Mouse (Mus musculus): ENCODE results near the gene Tbc1d22a. TPM values are rescaled to one million over a fixed set of nuclear protein-coding genes. Genes with fewer than 3 reads are reported as not detected.

Tbc1d22a gene
- polyA plus RNA-seq, 1 experiment from 2014 or later: 11.1 TPM

- Histone ChIP-seq H3K4me1 (ENCODE audit: control insufficient read depth, insufficient read depth, low read length) (no peaks in the 10 kb centered on the region), H3K9me3 (ENCODE audit: control insufficient read depth, low read length) (no peaks in the 10 kb centered on the region), H3K9ac (ENCODE audit: low read depth, low read length) (no peak overlapping the region), H3K36me3 (ENCODE audit: control insufficient read depth, insufficient read depth, low read length) (no peaks in the 10 kb centered on the region), H3K27ac (ENCODE audit: low read depth, low read length) (no peak overlapping the region), H3K4me2 (replicated peaks; ENCODE audit: low read depth, low read length) (no peak overlapping the region), H3K27me3 (ENCODE audit: control insufficient read depth, insufficient read depth, low read length) (no peaks in the 10 kb centered on the region), H3K4me3 (ENCODE audit: low read length) (no peak overlapping the region)
- WGBS: 76% methylated on average over 6 of the region's 6 CpGs
- ATAC-seq (ENCODE audit: low FRiP score, low TSS enrichment): no peak
Measured at GRCm38 (mm10) chr15:86415951-86416350, 201.7 kb downstream of the Tbc1d22a start.

GRCm38 (mm10) chr15:86418436-86418835 lies 204.2 kb downstream of the Tbc1d22a start:
- no peak overlapping the region for H3K4me2 ChIP-seq (replicated peaks; ENCODE audit: low read depth, low read length)
- H3K27me3 ChIP-seq (ENCODE audit: control insufficient read depth, insufficient read depth, low read length): no peaks in the 10 kb centered on the region
- no peaks in the 10 kb centered on the region for H3K36me3 ChIP-seq (ENCODE audit: control insufficient read depth, insufficient read depth, low read length)
- no peak overlapping the region for H3K4me3 ChIP-seq (ENCODE audit: low read length)
- no peaks in the 10 kb centered on the region for H3K9me3 ChIP-seq (ENCODE audit: control insufficient read depth, low read length)
- no peak for ATAC-seq (ENCODE audit: low FRiP score, low TSS enrichment)
- H3K27ac ChIP-seq (ENCODE audit: low read depth, low read length): no peak overlapping the region
- WGBS: 89% methylated on average over 2 of the region's 2 CpGs
- no peak overlapping the region for H3K9ac ChIP-seq (ENCODE audit: low read depth, low read length)
- H3K4me1 ChIP-seq (ENCODE audit: control insufficient read depth, insufficient read depth, low read length): no peaks in the 10 kb centered on the region

- H3K27me3 ChIP-seq (ENCODE audit: control insufficient read depth, insufficient read depth, low read length): no peaks in the 10 kb centered on the region
- H3K36me3 ChIP-seq (ENCODE audit: control insufficient read depth, insufficient read depth, low read length): no peaks in the 10 kb centered on the region
- H3K27ac ChIP-seq (ENCODE audit: low read depth, low read length): no peak overlapping the region
- no peak overlapping the region for H3K4me3 ChIP-seq (ENCODE audit: low read length)
- H3K4me1 ChIP-seq (ENCODE audit: control insufficient read depth, insufficient read depth, low read length): no peaks in the 10 kb centered on the region
- H3K9me3 ChIP-seq (ENCODE audit: control insufficient read depth, low read length): no peaks in the 10 kb centered on the region
- no peak overlapping the region for H3K9ac ChIP-seq (ENCODE audit: low read depth, low read length)
- no peak for ATAC-seq (ENCODE audit: low FRiP score, low TSS enrichment)
- H3K4me2 ChIP-seq (replicated peaks; ENCODE audit: low read depth, low read length): no peak overlapping the region
- WGBS: 60% methylated on average over 6 of the region's 6 CpGs
Measured at GRCm38 (mm10) chr15:86419620-86420019, 205.4 kb downstream of the Tbc1d22a start.

- H3K4me3 ChIP-seq (ENCODE audit: low read length): no peak overlapping the region
- H3K27me3 ChIP-seq (ENCODE audit: control insufficient read depth, insufficient read depth, low read length): no peaks in the 10 kb centered on the region
- no peaks in the 10 kb centered on the region for H3K4me1 ChIP-seq (ENCODE audit: control insufficient read depth, insufficient read depth, low read length)
- 45% methylated on average over 1 of the region's 1 CpGs for WGBS
- no peak for ATAC-seq (ENCODE audit: low FRiP score, low TSS enrichment)
- H3K9ac ChIP-seq (ENCODE audit: low read depth, low read length): no peak overlapping the region
- H3K36me3 ChIP-seq (ENCODE audit: control insufficient read depth, insufficient read depth, low read length): no peaks in the 10 kb centered on the region
- no peak overlapping the region for H3K27ac ChIP-seq (ENCODE audit: low read depth, low read length)
- no peaks in the 10 kb centered on the region for H3K9me3 ChIP-seq (ENCODE audit: control insufficient read depth, low read length)
- H3K4me2 ChIP-seq (replicated peaks; ENCODE audit: low read depth, low read length): no peak overlapping the region
Measured at GRCm38 (mm10) chr15:86422858-86423257, 208.6 kb downstream of the Tbc1d22a start.

- Histone ChIP-seq H3K36me3 (ENCODE audit: control insufficient read depth, insufficient read depth, low read length) (no peaks in the 10 kb centered on the region), H3K4me1 (ENCODE audit: control insufficient read depth, insufficient read depth, low read length) (no peaks in the 10 kb centered on the region), H3K4me2 (replicated peaks; ENCODE audit: low read depth, low read length) (no peak overlapping the region), H3K9me3 (ENCODE audit: control insufficient read depth, low read length) (no peaks in the 10 kb centered on the region), H3K27ac (ENCODE audit: low read depth, low read length) (no peak overlapping the region), H3K9ac (ENCODE audit: low read depth, low read length) (no peak overlapping the region), H3K27me3 (ENCODE audit: control insufficient read depth, insufficient read depth, low read length) (no peaks in the 10 kb centered on the region), H3K4me3 (ENCODE audit: low read length) (no peak overlapping the region)
- ATAC-seq (ENCODE audit: low FRiP score, low TSS enrichment): no peak
- 72% methylated on average over 2 of the region's 2 CpGs for WGBS
Measured at GRCm38 (mm10) chr15:86423884-86424283, 209.6 kb downstream of the Tbc1d22a start.

GRCm38 (mm10) chr15:86424971-86425370 lies 210.7 kb downstream of the Tbc1d22a start:
- Histone ChIP-seq H3K4me2 (replicated peaks; ENCODE audit: low read depth, low read length) (no peak overlapping the region), H3K27me3 (ENCODE audit: control insufficient read depth, insufficient read depth, low read length) (no peaks in the 10 kb centered on the region), H3K4me1 (ENCODE audit: control insufficient read depth, insufficient read depth, low read length) (no peaks in the 10 kb centered on the region), H3K4me3 (ENCODE audit: low read length) (no peak overlapping the region), H3K9ac (ENCODE audit: low read depth, low read length) (no peak overlapping the region), H3K9me3 (ENCODE audit: control insufficient read depth, low read length) (no peaks in the 10 kb centered on the region), H3K36me3 (ENCODE audit: control insufficient read depth, insufficient read depth, low read length) (no peaks in the 10 kb centered on the region), H3K27ac (ENCODE audit: low read depth, low read length) (no peak overlapping the region)
- WGBS: 53% methylated on average over 8 of the region's 8 CpGs
- no peak for ATAC-seq (ENCODE audit: low FRiP score, low TSS enrichment)

- Histone ChIP-seq H3K4me3 (ENCODE audit: low read length) (no peak overlapping the region), H3K27ac (ENCODE audit: low read depth, low read length) (no peak overlapping the region), H3K27me3 (ENCODE audit: control insufficient read depth, insufficient read depth, low read length) (no peaks in the 10 kb centered on the region), H3K9me3 (ENCODE audit: control insufficient read depth, low read length) (no peaks in the 10 kb centered on the region), H3K4me2 (replicated peaks; ENCODE audit: low read depth, low read length) (no peak overlapping the region), H3K4me1 (ENCODE audit: control insufficient read depth, insufficient read depth, low read length) (no peaks in the 10 kb centered on the region), H3K9ac (ENCODE audit: low read depth, low read length) (no peak overlapping the region), H3K36me3 (ENCODE audit: control insufficient read depth, insufficient read depth, low read length) (no peaks in the 10 kb centered on the region)
- WGBS: 85% methylated on average over 5 of the region's 5 CpGs
- no peak for ATAC-seq (ENCODE audit: low FRiP score, low TSS enrichment)
Measured at GRCm38 (mm10) chr15:86426364-86427000, 212.2 kb downstream of the Tbc1d22a start.

GRCm38 (mm10) chr15:86427439-86427838 lies 213.2 kb downstream of the Tbc1d22a start:
- Histone ChIP-seq H3K4me1 (ENCODE audit: control insufficient read depth, insufficient read depth, low read length) (no peaks in the 10 kb centered on the region), H3K9me3 (ENCODE audit: control insufficient read depth, low read length) (no peaks in the 10 kb centered on the region), H3K4me3 (ENCODE audit: low read length) (no peak overlapping the region), H3K27ac (ENCODE audit: low read depth, low read length) (no peak overlapping the region), H3K4me2 (replicated peaks; ENCODE audit: low read depth, low read length) (no peak overlapping the region), H3K36me3 (ENCODE audit: control insufficient read depth, insufficient read depth, low read length) (no peaks in the 10 kb centered on the region), H3K9ac (ENCODE audit: low read depth, low read length) (no peak overlapping the region), H3K27me3 (ENCODE audit: control insufficient read depth, insufficient read depth, low read length) (no peaks in the 10 kb centered on the region)
- no peak for ATAC-seq (ENCODE audit: low FRiP score, low TSS enrichment)
- 84% methylated on average over 4 of the region's 4 CpGs for WGBS

- WGBS: 91% methylated on average over 5 of the region's 5 CpGs
- H3K4me1 ChIP-seq (ENCODE audit: control insufficient read depth, insufficient read depth, low read length): 0 out of 2 replicates have a peak, but pooled peaks cover 3% of the 10 kb centered on the region
- no peak overlapping the region for H3K27ac ChIP-seq (ENCODE audit: low read depth, low read length)
- H3K9ac ChIP-seq (ENCODE audit: low read depth, low read length): no peak overlapping the region
- no peak for ATAC-seq (ENCODE audit: low FRiP score, low TSS enrichment)
- no peaks in the 10 kb centered on the region for H3K27me3 ChIP-seq (ENCODE audit: control insufficient read depth, insufficient read depth, low read length)
- no peaks in the 10 kb centered on the region for H3K36me3 ChIP-seq (ENCODE audit: control insufficient read depth, insufficient read depth, low read length)
- no peaks in the 10 kb centered on the region for H3K9me3 ChIP-seq (ENCODE audit: control insufficient read depth, low read length)
- no peak overlapping the region for H3K4me3 ChIP-seq (ENCODE audit: low read length)
- no peak overlapping the region for H3K4me2 ChIP-seq (replicated peaks; ENCODE audit: low read depth, low read length)
Measured at GRCm38 (mm10) chr15:86428496-86428895, 214.2 kb downstream of the Tbc1d22a start.

All from kidney, embryonic 14.5 days (tissue).